Mouse (Mus musculus): ENCODE measurements around the gene Car9.
"Not testable (repeated sequence)": the region's sequence is repeated elsewhere in the genome, so short reads cannot be mapped to it uniquely, and the experiment has no call there.

Gene Car9

DNA sequence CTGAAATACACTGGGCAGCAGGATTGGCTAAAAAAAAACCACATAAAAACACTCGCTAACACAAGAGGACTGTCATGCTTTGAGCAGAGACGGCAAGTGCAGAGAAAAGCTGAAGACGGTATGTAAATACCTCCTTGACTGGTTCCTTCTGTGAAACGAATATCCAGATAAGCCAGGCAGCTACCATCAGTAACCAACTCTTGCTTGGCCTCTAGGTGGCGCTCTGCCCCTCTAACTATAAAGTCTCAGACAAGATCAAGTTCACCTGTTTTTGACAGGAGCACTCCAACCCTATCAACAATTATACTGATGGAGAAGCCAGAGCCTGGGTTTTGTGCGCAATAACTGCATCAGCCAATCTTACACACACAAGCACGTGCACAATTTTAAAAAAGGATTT is 23.8 kb downstream of the Car9 start:
- DNase-seq = peak; percentile 76

DNA sequence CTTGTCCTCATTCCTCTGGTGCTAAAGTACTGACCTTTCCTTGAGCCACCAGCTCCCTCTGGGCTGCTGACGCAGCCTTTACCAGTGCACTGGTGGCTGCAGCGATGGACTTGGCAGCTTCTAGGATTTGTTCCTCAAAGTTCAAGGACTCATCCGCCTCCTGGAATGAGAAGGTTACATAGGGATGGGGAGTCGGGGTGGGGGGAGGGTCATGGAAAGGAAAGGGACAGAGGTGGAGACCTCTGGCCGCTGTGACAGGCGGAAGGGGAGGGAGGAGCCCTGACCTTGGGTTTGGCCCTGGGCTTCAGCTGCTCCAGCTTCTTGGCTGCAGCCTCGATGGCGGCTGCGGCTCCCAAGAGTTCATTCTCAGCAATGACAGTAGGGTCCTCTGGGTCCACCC is 26.5 kb downstream of the Car9 start:
- DNase-seq = no peak

DNA sequence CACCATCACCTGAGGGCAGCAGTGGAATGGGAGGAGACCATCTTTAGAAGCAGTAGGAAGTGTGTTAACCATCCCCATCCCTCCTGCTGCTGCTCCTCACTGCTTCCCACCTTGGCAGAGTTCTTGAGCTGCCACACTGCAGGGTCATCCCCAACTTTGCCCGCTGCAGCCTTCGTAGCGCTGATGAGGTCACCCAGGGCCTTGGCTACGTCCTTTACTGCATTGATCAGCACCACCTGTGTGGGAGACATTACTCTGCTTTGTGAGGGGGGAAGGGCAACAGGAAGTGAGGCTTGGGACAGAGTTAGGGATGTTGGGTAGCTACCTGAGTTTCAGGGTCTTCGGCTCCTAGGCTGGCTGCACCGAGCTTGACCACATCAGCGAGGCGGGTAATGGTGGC is 28.9 kb downstream of the Car9 start:
- DNase-seq = no peak

DNA sequence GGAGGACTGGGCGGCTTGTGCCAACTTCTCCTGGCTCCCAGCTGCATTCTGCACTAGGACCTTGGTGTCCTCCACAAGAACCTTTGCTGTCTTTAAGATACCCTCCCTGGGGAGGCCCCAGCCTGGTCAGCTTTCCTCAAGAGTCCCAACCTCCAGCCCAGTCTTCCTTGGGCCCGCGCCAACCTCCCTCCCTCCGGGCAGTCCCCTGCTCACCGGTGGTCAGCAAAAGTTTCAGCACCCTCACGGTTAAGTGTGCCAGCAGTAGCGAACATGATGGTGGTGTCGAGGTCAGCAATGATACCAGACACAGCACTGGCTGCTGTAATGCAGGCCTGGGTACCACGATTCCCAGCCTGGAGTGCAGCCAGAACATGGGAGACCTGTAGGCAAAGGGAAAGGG is 29.3 kb downstream of the Car9 start:
- DNase-seq = no peak

DNA sequence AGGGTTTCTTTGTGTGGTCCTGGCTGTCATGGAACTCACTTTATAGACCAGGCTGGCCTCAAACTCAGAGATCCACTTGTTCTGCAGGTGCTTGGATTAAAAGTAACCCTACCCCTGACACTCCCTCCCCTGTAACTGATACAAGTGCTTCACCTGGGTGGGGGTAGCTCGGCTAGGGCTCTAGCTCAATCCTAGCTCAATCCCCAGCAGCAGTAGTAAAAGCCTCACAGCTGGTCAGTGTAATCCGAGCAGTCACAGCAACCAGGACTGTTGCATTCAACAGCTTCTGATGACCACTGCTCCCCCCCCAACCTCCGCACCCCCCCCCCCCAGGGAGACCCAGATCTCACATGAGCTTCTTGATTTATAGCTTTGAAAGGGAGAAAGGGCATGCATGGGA is 35.3 kb downstream of the Car9 start:
- no peak for DNase-seq

DNA sequence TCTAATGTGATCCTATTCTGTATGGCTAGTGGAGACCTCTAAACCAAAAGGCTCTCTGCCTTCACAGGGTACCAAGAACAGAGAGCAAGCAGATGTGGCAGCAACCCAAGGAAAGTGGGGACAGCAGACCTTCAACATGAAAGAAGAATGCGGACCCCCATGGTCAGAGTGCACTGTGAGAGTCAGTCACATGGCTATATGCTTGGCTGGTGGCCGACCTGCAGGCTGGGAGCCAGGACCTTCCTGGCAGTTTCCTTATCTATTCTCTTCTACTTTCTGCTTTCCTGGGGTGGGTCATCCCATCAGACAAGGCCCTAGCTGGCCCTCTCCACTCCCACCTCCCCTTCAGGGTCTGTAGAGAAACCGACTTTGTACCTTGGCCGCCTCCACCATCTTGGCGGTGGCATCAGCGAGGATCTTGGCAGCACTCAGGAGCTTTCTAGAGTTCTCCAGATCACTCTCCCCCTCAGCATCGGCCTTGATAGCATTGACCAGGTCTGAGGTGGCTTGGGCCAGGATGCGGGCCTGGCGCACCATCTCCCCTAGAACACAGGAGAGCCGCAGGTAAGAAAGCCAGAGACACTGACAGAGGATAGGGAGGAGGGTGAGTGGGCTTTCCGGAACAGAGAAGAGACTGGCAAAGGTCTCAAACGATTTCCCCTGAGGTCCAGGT is 39.7 kb downstream of the Car9 start:
- no peak for DNase-seq

DNA sequence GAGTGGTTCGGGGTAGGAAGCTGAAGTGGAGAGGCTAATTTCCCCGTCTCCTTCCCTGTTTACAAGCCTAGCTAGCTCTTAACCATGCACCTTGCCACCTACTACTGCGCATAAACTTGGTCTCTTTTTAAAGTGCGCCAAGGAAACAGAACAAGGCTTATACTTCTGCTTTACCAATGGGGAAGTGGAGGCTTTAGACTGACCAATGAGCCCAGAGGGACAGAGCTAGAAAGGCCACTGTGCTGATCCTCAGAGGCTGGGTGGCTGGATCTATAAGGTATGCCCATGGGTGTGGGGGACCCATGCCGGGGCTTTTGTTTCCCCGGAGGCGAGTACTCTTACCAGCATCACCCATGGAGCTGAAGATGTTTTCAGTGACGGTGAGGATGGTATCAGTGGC is 40.4 kb downstream of the Car9 start:
- no peak for DNase-seq

DNA sequence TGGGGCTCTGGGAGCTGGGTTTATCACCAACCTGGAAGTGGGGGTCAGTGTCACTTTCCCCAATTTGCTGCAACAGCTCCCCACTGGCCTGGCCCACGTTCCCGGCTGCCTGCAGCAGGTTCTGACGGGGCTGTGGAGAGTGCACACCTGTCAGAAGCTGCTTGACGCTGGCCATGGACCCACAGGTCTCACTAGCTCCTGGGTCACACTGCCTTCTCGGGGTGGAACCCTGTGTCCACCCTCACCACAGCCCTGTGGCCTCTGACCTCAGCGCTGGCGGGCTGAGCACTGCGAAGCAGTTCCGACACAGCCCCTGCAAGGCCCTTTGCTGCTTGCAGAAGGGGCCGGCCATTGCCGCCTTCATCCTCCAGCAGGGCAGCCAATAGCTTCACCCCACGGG is 42.3 kb downstream of the Car9 start:
- no peak for DNase-seq

DNA sequence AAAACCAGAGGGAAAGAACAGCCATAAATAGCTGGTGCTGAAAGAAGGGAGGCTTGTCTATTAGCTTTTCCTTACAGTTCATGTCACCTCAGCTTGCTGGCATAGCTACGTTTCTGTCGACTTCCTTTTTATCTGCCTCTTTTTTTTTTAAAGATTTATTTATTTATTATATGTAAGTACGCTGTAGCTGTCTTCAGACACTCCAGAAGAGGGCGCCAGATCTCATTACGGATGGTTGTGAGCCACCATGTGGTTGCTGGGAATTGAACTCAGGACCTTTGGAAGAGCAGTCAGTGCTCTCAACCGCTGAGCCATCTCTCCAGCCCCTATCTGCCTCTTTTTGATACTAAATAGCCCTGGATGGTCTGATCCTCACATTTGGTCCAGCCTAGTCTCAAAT is 45.1 kb downstream of the Car9 start:
- DNase-seq = not testable (repeated sequence)

DNA sequence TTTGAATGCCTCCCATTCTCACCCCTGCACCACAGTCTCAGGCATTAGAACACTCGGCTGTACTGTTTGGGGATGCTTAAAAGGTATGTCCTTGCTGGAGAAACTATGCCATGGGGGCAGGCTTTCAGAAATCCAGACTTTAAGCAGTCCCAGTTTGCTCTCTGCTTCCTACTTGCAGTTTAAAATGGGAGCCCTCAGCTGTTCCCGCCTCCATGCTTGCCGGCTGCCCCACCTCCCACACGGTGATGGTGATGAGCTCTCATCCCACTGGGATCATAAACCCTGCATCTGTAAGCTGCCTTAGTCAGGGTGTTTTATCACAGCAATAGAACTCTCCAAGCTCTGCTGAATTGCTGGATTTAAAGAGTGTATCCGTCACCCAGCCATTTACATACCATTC is 45.7 kb downstream of the Car9 start:
- no peak for DNase-seq

DNA sequence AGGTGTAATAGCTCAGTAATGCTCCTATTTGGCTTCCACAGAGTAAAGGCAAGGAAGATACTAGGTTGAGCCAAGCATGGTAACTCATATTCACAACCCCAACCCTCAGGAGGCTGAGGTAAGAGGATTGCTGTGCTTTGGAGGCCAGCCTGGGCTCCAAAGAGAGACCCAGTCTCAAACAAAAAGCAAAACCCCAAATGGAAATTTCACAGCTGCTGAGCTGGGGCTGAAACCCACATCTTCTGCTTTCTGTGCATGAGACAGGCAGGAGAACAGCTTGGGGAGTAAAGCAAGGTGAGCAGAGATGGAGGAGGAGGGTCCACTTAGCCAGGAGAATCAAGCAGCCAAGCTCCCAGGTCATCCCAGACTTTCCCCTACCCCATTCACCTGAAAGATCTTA is 47.1 kb downstream of the Car9 start:
- no peak for DNase-seq

DNA sequence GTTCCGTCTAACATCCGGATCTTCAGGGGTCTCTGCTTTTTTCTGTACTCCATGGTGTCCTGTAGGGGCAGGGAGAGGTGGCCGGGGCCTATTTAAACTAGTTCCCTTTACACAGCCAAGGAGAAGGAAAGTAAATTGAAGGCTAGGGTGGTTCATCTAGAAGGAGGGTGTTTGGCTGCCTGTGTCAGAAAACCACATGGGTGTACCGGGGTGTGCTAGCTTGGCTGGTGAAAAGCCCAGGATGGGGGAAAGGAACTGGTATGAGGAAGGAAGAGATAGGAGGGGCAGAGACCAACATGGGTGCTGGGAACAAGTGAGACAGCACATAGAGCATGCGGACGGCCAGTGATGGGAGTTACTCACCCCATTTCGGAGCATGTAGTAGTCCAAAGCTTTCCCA is 49.2 kb downstream of the Car9 start:
- DNase-seq = no peak

DNA sequence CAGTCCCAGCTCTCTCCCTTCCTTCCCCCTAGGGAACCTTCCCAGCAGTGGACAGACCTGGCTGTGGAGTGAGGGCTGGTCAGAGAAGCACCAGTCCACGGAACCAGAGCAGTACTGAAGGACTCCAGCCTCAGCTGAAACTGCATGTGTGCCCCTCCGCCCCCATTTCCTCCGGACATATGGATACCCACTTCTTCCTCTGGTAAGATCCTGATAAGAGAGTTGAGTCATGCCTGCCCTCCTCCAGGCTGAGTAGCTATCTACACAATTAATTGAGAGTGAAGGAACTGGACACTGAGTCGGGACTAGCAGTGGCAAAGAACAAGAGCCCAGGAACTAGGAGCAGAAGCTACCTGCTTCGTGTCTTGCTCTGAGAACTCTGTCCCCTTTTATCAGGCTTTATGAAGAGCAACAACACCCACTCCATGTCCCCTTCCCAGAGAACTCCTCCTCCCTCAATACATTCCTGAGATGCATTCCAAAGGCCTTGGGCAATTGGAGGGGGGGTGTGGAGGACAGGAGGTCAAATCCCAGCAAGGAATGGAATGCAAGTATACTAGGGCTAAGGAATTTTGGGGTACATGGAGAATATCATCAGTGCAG is 51.4 kb downstream of the Car9 start:
- DNase-seq = peak; percentile 24

DNA sequence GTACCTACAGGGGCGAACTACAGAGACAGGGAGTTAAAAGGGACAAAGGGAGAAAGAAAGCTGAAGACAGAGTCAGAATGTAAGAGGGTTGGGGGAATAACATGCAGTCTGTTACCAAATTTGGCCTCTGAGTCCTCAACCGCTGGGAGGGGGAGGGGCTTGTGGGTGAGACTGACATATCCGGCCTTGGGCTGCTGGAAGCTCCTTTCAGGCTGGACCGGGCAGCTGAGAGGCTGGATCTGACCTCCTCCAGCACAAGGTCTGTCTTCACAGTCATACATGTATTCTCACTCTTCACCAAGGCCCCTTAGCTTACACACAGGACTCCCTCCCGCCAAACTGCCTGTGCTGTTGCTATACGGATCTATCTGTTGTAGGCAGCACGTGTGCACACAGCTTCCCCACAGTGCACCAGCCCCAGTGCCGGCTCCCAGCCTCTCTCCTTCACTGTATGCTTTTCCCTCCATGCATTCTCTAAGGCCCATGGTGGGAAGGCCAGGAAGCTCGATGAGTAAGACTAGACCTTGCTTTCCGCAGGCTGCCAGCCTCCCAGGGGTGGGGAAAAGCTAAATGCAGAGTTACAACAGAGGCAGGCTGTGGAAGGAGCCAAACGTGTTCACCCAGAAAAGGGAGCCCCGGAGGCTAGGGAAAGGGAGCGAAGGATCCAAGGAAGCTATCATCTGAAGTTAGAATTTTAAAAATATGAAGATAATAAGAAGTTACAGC is 52.0 kb downstream of the Car9 start:
- DNase-seq = peak; percentile 36

DNA sequence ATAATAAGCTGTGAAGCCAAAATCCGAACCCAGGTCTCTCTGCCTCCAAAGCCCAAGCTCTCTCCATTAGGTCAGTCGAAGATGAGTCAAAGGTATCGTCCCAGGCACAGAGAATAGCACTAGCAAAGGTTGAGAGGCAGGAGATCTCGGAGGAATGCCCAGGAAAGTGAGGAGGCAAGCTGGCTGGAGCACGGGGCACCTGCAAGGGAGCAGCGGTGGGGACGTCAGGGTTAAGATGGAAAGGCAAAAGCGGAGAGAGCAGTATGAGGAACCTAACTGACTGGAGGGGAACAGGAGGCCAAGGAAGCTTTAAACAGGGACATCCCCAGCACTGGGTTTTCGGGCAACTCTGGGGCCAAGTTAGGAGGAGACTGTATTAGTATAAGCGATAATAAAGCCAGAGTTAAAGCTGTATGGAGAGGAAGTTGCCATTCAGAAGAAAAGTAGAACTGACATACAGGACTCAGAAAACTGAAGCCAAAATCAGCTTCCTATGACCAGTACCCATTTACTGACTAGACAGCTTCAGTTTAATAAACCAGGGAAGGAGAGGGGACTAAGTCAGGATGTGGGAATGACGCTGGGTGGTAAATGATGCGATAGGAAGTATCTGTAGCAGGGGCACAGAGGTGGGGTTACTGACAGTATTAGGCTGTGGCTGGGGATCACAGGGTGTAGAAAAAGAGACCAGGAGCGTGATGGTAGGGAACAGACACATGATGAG is 52.9 kb downstream of the Car9 start:
- DNase-seq = no peak

DNA sequence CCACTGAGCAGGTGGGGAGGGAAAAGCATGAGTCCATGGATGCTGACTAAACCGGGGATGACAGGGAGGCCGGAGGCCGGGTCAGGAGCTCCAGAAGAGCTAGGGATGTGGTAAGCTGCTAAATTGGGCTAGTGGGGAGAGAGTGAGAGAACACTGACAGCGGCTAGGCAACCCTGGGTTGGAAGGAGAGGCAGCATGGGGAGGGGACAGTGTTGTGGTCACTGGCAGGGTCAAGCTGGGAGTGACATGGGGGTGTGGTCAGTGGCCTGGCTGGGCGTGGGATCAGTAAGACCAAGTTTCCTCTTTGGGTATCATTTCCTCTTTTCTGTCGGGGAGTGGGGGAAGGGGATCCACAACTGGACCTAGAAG is 53.5 kb downstream of the Car9 start:
- no peak for DNase-seq

DNA sequence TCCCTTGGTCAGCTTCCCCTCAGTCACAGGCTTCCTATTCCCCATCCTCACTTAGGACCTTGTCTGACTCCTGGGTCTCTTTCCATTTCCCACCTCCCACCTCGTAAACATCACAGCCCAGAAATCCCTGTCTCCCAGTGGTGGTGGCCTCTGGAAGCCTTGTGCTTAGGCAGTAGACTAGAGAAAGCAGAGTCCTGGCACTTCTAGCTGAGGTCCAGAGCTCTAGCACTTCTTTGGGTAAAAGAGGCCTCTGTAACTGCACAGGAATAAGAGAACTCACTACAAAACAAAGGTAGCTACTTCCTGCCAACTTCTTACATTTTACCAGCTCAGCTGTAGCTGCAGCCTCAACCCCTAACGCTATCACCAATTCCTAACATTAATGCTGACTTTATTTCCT is 54.2 kb downstream of the Car9 start:
- DNase-seq = no peak

DNA sequence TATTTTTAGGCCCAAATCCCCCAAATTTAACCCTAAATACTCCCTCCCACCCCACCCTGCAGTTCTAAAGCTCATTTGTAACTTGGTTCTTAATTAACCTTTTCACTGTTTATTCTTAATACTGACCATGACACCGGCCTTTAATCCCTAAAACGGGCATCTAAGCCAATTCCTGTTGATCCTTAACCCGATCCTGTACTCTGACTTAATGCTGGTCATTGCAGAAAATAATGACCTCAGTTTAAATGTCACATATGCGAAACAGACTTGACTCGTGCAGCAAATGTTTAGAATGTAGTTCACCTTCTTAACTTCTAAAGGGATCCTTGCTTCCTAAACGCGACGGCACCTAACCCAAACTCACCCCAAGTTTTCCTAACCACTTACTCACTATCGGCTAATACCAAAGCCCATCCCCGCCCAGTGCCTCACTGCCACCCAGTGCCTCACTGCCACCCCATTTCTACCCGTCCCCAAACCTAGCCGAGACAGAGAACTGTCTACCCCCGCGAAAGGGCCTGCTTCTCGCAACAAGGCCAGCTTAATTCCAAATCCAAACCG is 54.8 kb downstream of the Car9 start:
- no peak for DNase-seq

DNA sequence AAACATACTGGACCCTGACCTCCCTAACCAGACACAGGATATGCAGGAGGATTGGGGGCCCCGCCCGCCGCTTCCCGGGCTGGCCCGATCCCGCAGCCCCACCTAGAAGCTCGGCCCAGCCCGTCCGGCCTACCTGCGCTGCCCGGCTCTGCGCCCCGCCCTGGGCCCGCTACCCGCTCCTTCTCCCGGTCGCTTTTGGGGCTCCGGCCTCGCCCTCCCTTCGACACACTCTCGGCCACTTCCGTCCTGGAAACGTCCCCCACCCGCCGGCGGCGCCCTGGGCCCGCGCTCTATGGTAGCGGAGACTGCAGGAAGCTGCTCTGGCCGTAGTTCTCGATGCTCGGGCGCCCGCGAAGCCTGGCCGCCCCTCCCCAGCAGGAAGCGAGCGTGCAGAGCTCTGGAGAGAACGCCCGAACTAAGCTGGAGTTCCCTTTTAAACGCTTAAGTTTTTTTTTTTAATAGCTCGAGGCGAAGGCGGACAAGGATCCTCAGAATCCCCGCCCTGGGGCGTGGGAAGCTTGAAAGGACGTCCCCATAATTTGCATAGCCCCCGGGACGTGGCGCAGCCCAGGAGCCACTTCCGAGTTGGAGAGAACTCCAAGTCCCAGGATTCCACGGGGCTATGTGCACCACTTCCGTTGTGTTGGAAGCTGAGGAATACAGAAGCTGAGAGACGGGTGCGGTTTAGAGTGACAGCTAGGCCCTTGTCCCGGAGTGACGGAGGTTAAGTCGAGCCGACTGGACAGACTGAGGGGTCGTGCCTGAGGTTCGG is 55.4 kb downstream of the Car9 start, which contains the start of the genes Creb3 and Tln1:
Creb3 (plus strand) TSS at position 336 of the 772 bp plus-strand sequence.
Tln1 (minus strand) TSS at position 695 of the 772 bp plus-strand sequence.
- peak; percentile 98 for DNase-seq

DNA sequence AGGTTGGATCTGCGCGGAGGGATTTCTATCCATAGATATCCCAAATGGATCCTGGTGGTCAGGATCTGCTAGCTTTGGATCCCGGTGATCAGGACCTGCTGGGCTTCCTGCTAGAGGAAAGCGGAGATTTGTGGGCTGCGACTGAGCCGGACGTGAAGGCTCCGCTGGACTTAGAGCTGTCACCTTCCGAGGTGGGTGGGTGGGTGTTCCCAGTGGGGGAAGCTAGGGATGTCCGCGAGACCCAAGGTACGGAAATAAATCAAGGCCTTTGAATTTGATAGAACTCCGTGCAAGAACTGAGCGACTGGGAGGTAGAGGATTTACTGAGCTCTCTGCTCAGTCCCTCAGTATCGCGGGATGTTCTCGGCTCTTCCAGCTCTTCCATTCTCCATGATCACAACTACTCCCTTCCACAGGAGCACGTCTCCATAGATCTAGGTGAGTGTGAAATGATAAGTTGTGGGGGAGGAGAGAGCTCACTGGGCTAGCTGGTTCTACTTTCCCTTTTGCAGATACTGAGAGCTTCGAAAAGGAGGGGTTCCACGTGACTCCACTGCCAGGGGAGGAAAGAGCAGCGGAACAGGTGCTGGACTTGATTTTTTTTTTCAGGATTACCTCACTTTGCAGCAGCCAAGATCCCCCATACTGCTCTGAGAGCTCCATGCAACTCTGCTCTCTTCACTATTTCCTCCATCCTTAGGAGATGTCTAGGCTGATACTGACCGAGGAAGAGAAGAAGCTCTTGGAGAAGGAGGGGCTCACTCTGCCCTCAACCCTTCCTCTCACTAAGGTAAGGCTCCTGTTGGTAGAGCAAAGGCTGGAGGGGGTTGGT is 56.2 kb downstream of the Car9 start:
- DNase-seq = no peak

All from retina, postnatal 1 day (tissue).